Mouse (Mus musculus) heart, embryonic 16.5 days (tissue): Measurements from ENCODE around the gene Hal. TPM values are rescaled to one million over a fixed set of nuclear protein-coding genes. Genes with fewer than 3 reads are reported as not detected.

Experiments used
- ATAC-seq: fragments of 200-750 bp; cut with Nextera tagmentation; replicated peaks from 2 replicates; pipeline ENCODE4 v1.8.0; 2017; ENCODE audit warnings: moderate number of reproducible peaks; ENCODE audit not compliant: insufficient read depth, low FRiP score; ENCODE audit errors: extremely low read depth
- H3K27ac ChIP-seq: fragments of 300-500 bp; sonication (generic); 2 replicates; pipeline ENCODE4 v1.5.1; 2014; ENCODE audit warnings: mild to moderate bottlenecking, low read length, control low read depth, moderate library complexity
- H3K27me3 ChIP-seq: fragments of 300-500 bp; sonication (generic); 2 replicates; pipeline ENCODE4 v1.6.1; 2014; ENCODE audit warnings: low read length, mixed read lengths; ENCODE audit not compliant: control insufficient read depth, insufficient read depth
- H3K36me3 ChIP-seq: fragments of 300-500 bp; sonication (generic); 2 replicates; pipeline ENCODE4 v1.6.1; 2014; ENCODE audit not compliant: control insufficient read depth, insufficient read depth
- H3K4me1 ChIP-seq: fragments of 300-500 bp; sonication (generic); 2 replicates; pipeline ENCODE4 v1.6.1; 2014; ENCODE audit warnings: low read length, mixed read lengths; ENCODE audit not compliant: control insufficient read depth, insufficient read depth
- H3K4me2 ChIP-seq: fragments of 300-500 bp; sonication (generic); 2 replicates; pipeline ENCODE4 v1.6.1; 2014; ENCODE audit warnings: low read depth, mild to moderate bottlenecking, control low read depth, low read length
- H3K4me3 ChIP-seq: fragments of 300-500 bp; sonication (generic); 2 replicates; pipeline ENCODE4 v1.5.1; 2014; ENCODE audit warnings: mild to moderate bottlenecking, control low read depth, low read length
- H3K9ac ChIP-seq: fragments of 300-500 bp; sonication (generic); 2 replicates; pipeline ENCODE4 v1.6.1; 2014; ENCODE audit warnings: low read length, control low read depth
- H3K9me3 ChIP-seq: fragments of 300-500 bp; sonication (generic); replicated peaks from 2 replicates; pipeline ENCODE4 v1.6.1; 2016; ENCODE audit warnings: low read length; ENCODE audit not compliant: control insufficient read depth
- WGBS: fragments of 180-500 bp; shearing (Covaris S2); extraction: QIAGEN DNeasy Blood & Tissue Kit; methylation state at CpG from one replicate; pipeline ENCODE4 v1.1.7; 2014; 5-methylcytosine and 5-hydroxymethylcytosine counted together
- polyA plus RNA-seq: library from polyadenylated mRNA; unstranded; fragments of >200 nt; fragmentation: Nextera tagmentation; extraction: Ambion mirVana; gene quantifications from 2 replicates; pipeline ENCODE4 v1.2.1, GENCODE M21; 2015

The Hal gene
- polyA plus RNA-seq = 0.19 and 0.80 TPM in 2 replicates

DNA sequence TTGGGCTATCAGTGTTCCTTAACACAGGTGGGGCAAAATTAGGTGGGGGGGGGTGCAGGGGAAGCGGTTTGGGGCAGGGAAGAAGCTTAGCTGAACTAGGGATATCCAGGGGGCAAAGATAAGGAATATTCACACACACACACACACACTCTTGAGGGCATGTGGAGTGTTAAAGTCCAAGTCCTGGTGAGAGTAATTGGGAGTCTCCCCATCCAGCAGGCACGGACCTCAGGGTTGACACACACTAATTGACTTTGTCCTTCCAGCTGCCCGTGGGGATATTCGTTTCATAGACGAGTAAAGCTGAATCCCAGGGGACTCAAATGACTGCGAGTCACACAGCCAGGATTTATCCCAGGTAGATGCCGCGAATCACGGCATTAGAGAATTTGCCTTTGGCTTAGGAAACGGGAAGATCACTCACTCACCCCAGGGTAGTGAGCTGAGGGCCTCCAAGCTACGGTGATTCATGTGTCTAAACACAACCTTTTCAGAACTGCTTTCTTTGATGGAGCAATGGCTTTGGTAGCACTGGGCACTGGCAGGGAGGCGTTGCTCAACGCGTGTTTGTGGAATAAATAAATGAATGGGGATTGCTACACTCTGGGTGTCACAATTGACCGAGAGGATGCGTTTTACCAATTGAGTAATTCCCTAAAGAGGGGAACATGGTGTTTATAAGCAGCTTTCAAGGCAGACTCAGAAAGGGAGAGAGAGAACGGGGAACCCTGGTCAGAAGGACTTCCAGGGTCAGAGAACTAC, at the start of gene Hal:
Gene Hal (plus strand): TSS at position 703 of the 762 bp plus-strand sequence.
- Histone ChIP-seq H3K27me3 (no peaks in the 10 kb centered on the region), H3K4me2 (no peak within 1 kb of the TSS), H3K36me3 (peaks cover 17% of the 10 kb centered on the region), H3K4me1 (no peaks in the 10 kb centered on the region), H3K4me3 (no peak within 1 kb of the TSS), H3K27ac (no peak within 1 kb of the TSS), H3K9me3 (no peaks in the 10 kb centered on the region), H3K9ac (no peak within 1 kb of the TSS)
- no peak for ATAC-seq
- 76% methylated on average over 17 of the region's 17 CpGs for WGBS

DNA sequence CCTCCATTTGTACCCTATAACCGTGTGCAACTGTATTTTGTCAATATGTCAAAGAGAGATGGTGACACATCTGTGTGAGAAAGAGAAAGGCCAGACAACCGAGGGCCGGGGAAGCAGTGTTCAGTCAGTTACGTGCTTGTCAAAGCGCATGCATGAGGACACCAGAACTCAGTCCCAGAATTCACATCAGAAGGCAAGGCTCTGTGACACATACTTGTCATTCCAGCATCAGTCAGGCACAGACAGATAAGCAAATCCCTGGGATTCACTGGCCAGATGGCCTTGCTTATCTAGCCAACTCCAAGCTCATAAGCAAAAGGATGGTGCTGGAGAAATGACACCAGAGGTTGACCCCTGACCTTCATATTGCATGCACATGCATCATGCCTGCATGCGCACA, 47.1 kb upstream of the Hal start:
- H3K27ac ChIP-seq = peak overlapping the region; percentile 78
- WGBS = 37% methylated on average over 6 of the region's 6 CpGs

DNA sequence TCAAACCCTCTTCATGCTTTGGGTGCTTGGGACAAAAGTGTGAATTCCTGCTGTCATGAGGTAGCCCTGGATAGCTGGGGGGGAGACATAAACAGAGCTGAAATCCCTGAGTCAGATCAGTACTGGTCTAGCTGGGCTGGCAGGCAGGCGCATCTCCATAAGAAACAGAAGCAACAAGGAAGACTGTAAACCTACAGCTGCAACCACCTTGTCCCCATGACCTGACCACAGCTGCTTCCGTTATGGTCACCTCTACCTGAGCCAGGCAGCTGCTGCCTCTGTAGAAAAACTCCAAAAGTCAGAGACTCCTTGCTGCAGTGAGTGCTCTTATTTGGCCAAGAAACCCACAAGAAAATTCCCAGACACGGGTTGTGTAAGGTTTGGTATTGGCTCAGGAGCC, 46.4 kb upstream of the Hal start:
- Histone ChIP-seq H3K27me3 (no peaks in the 10 kb centered on the region), H3K4me2 (no peak overlapping the region), H3K4me1 (peaks cover 59% of the 10 kb centered on the region), H3K4me3 (no peak overlapping the region), H3K36me3 (no peaks in the 10 kb centered on the region), H3K9ac (0 out of 2 replicates have a peak overlapping the region, but pooled peaks have one; percentile 21), H3K27ac (peak overlapping the region; percentile 78), H3K9me3 (no peaks in the 10 kb centered on the region)
- ATAC-seq = peak; percentile 46
- WGBS = 65% methylated on average over 3 of the region's 3 CpGs

More for the DNA sequence above, 47.1 kb upstream of the Hal start:
- no peak overlapping the region for H3K4me2 ChIP-seq
- no peaks in the 10 kb centered on the region for H3K36me3 ChIP-seq
- H3K4me3 ChIP-seq = no peak overlapping the region
- no peak overlapping the region for H3K9ac ChIP-seq
- peaks cover 59% of the 10 kb centered on the region for H3K4me1 ChIP-seq
- H3K9me3 ChIP-seq = no peaks in the 10 kb centered on the region
- ATAC-seq = peak; percentile 78
- H3K27me3 ChIP-seq = no peaks in the 10 kb centered on the region

DNA sequence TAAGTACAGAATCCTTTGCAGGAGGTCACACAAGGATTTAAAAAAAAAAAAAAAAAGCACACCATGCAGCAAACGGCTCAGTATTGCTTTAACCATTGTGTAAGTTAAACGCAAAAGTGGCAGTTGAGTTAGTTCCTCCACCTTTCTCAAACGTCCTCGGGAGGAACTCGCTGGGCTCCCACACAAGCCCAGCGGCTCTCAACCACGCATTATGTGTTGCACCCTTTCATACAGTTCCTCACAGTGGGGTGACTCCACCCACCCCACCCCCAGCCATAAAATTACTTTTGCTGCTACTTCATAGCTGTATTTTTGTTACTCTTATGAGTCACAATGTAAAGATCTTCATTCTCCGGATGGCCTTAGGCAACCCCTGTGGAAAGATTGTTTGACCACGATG, 44.2 kb upstream of the Hal start:
- Histone ChIP-seq H3K27ac (peak overlapping the region; percentile 84), H3K9me3 (no peaks in the 10 kb centered on the region), H3K4me1 (peaks cover 61% of the 10 kb centered on the region), H3K4me2 (no peak overlapping the region; the same call in 1 of the 2 replicates), H3K36me3 (no peaks in the 10 kb centered on the region), H3K9ac (peak overlapping the region; percentile 49), H3K27me3 (no peaks in the 10 kb centered on the region), H3K4me3 (no peak overlapping the region)
- 64% methylated on average over 9 of the region's 9 CpGs for WGBS
- ATAC-seq = no peak

DNA sequence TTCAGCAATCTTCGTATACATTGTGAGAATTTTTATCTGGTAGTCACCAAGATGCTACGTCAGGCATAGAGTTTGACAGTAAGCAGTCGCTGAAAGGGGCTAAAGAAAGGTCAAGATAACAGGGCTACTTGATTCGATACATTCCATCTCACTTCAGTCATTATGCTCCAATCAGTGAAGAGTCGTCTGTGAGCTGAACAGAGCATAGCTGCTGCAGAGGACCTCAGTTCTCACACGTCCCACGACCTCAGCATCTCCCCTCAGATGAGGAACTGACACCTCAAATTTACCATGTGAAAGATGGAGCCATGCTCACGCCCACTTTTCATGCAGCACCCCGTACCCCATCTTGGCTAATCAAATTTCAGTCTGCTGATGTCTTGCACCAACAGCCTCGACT, 41.2 kb upstream of the Hal start:
- peak overlapping the region; percentile 17 for H3K4me3 ChIP-seq
- H3K4me1 ChIP-seq = peaks cover 49% of the 10 kb centered on the region
- H3K9ac ChIP-seq = peak overlapping the region; percentile 54
- peak; percentile 81 for ATAC-seq
- H3K4me2 ChIP-seq = peak overlapping the region; percentile 51
- 15% methylated on average over 10 of the region's 10 CpGs for WGBS
- peak overlapping the region; percentile 92 for H3K27ac ChIP-seq
- no peaks in the 10 kb centered on the region for H3K9me3 ChIP-seq
- no peaks in the 10 kb centered on the region for H3K36me3 ChIP-seq
- H3K27me3 ChIP-seq = no peaks in the 10 kb centered on the region

DNA sequence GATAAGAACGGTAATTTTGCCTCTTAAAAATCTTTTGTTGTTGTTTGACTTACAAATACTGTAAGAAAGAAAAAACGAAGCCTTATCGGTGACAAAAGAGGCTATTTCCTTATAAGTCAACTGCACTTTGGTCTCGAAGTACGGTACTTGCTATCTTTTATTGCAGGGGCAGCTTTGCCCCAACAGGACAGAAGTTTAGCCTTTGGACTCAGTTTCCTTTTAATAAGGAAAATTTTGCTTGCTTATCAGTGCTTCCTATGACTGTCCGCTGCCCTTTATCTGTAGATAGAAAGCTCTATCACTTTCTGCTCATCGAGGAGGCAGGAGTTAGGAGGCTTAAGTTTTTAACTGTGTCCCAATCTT, 33.9 kb upstream of the Hal start:
- no peaks in the 10 kb centered on the region for H3K27me3 ChIP-seq
- peak overlapping the region; percentile 64 for H3K27ac ChIP-seq
- WGBS = 6% methylated on average over 7 of the region's 7 CpGs
- H3K9ac ChIP-seq = peak overlapping the region; percentile 98
- peak overlapping the region; percentile 73 for H3K4me2 ChIP-seq
- H3K4me1 ChIP-seq = peaks cover 14% of the 10 kb centered on the region
- peak overlapping the region; percentile 97 for H3K4me3 ChIP-seq
- ATAC-seq = no peak
- H3K9me3 ChIP-seq = no peaks in the 10 kb centered on the region
- peaks cover 4% of the 10 kb centered on the region; the same call in 1 of the 2 replicates for H3K36me3 ChIP-seq

DNA sequence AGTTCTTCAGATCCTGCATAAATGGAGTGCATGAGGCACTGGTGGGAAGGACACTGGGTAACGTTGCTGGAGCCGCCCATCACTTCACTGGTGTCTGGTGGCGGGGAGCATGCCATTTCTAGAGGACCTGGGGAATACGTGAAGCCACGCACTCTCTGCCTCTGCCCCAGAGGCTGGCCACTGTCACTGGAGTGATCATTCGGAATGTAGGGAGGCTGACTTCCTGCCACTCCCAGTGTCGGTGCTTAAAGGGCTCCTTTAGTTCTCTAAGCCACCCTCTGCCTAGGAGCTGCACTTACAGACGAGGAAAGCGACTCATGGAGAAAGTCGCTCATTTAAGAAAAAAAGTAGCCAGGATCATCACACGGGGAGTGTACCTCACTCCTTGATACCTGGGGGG, 28.5 kb upstream of the Hal start:
- no peak overlapping the region for H3K4me3 ChIP-seq
- H3K9ac ChIP-seq = no peak overlapping the region
- ATAC-seq = no peak
- no peak overlapping the region for H3K27ac ChIP-seq
- no peak overlapping the region for H3K4me2 ChIP-seq
- peaks cover 51% of the 10 kb centered on the region for H3K36me3 ChIP-seq
- 77% methylated on average over 11 of the region's 11 CpGs for WGBS
- no peaks in the 10 kb centered on the region for H3K27me3 ChIP-seq
- H3K9me3 ChIP-seq = no peaks in the 10 kb centered on the region
- H3K4me1 ChIP-seq = peaks cover 13% of the 10 kb centered on the region

DNA sequence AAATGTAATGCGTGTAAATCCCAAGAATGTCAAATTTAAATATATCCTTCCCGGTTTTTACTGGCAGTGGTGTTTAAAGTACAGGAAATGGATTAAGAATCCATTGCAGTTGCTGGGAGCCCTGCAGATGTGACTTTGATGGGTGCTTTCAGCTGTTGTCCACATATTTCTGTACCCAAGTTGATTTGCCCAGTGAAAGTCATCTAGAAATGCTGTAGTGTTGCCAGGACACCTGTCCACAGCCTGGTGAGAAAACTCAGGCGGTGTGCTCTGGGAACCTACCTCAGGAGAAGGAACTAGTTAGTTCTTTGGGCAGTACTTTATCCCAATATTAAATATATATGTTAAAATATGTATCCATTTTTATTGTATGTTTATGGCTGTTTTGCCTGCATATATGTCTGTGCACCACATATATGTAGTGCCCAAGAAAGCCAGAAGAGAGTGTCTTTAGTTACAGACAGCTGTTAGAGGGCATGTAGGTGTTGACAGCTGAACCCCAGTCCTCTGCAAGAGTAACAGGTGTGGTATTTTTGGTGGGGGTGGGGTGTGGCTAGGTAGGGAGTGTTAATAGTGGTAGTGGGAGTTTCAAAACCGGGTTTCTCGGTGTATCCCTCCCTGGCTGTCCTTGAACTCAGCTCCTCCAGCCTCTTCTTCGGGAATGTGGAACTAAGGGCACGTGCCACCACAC, 25.7 kb upstream of the Hal start:
- peaks cover 77% of the 10 kb centered on the region for H3K36me3 ChIP-seq
- no peak for ATAC-seq
- H3K9ac ChIP-seq = no peak overlapping the region
- no peak overlapping the region for H3K4me3 ChIP-seq
- peaks cover 3% of the 10 kb centered on the region; the same call in 1 of the 2 replicates for H3K4me1 ChIP-seq
- no peak overlapping the region for H3K27ac ChIP-seq
- 82% methylated on average over 7 of the region's 7 CpGs for WGBS
- no peaks in the 10 kb centered on the region for H3K9me3 ChIP-seq
- H3K27me3 ChIP-seq = no peaks in the 10 kb centered on the region
- H3K4me2 ChIP-seq = no peak overlapping the region

DNA sequence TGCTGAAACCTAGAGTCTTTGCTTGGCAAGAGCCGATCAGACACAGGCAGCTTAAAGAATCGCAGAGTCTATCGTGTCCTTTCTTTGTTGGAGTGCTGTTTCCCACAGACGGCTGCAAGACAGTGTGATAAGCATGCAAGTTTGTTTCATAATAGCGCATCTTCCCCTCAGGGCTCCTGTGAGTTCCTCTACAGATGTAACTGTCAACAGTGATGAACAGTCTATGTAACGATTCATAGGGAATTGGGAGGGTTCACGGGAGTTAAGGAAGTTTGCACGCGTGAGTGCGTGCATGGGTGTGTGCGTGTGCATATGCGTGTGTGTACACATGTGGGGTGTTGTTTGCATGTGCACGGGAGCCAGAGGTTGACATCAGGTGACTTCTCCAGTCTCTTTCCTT, 25.0 kb upstream of the Hal start:
- Histone ChIP-seq H3K9me3 (no peaks in the 10 kb centered on the region), H3K27me3 (no peaks in the 10 kb centered on the region), H3K36me3 (peaks cover 80% of the 10 kb centered on the region), H3K4me3 (no peak overlapping the region), H3K9ac (no peak overlapping the region), H3K4me1 (no peaks in the 10 kb centered on the region), H3K27ac (no peak overlapping the region), H3K4me2 (no peak overlapping the region)
- no peak for ATAC-seq
- WGBS = 89% methylated on average over 13 of the region's 13 CpGs
